Mouse (Mus musculus): ENCODE measurements around the gene Ckm. TPM values are rescaled to one million over a fixed set of nuclear protein-coding genes. Genes with fewer than 3 reads are reported as not detected.

The Ckm gene
- polyA plus RNA-seq (2015; fragmentation: Nextera tagmentation; extraction: Ambion mirVana), result 0.64 and 47.3 TPM in 2 replicates

- Histone ChIP-seq H3K9ac (ENCODE audit: low read depth, low read length) (peak within 1 kb of the TSS; percentile 66), H3K9me3 (ENCODE audit: control insufficient read depth, low read length) (no peaks in the 10 kb centered on the region), H3K4me3 (ENCODE audit: low read length) (peak within 1 kb of the TSS; percentile 55), H3K4me2 (ENCODE audit: low read length) (peak within 1 kb of the TSS; percentile 95), H3K27ac (ENCODE audit: low read depth, low read length) (no peak within 1 kb of the TSS), H3K36me3 (ENCODE audit: control insufficient read depth, insufficient read depth, low read length) (no peaks in the 10 kb centered on the region), H3K27me3 (replicated peaks; ENCODE audit: control insufficient read depth, insufficient read depth, low read length) (peaks cover 37% of the 10 kb centered on the region), H3K4me1 (ENCODE audit: control insufficient read depth, insufficient read depth, low read depth, low read length) (peaks cover 12% of the 10 kb centered on the region)
- WGBS, result 48% methylated on average over 7 of the region's 7 CpGs
- ATAC-seq, result no peak
Observed at GRCm38 (mm10) chr7:19404476-19404875, at the start of gene Ckm. Gene Ckm (plus strand): TSS chr7:19404776.

DNA sequence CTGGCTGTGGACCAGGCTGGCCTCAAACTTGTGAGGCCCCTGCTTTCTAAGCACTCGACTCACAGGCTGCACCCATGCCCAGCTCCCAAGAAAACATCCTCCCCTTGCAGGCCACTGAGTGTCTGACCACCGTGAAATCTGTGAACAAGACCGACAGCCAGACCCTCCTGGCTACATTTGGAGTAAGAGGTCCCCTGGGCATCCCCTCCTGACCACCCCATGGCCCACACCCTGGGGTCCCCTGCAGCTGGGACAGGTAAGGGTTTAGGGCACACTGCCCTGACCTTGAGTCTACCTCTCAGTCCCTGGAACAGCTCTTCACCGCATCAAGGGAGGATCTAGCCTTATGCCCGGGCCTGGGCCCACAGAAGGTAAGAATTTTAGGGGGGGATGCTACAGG lies 49.6 kb upstream of the Ckm start:
- Histone ChIP-seq H3K9me3 (ENCODE audit: control insufficient read depth, low read length) (no peaks in the 10 kb centered on the region), H3K4me1 (ENCODE audit: control insufficient read depth, insufficient read depth, low read depth, low read length) (peaks cover 9% of the 10 kb centered on the region), H3K36me3 (ENCODE audit: control insufficient read depth, insufficient read depth, low read length) (peaks cover 28% of the 10 kb centered on the region), H3K9ac (ENCODE audit: low read depth, low read length) (no peak overlapping the region), H3K27me3 (replicated peaks; ENCODE audit: control insufficient read depth, insufficient read depth, low read length) (no peaks in the 10 kb centered on the region), H3K4me3 (ENCODE audit: low read length) (no peak overlapping the region), H3K27ac (ENCODE audit: low read depth, low read length) (no peak overlapping the region), H3K4me2 (ENCODE audit: low read length) (no peak overlapping the region)
- WGBS, result 82% methylated on average over 5 of the region's 5 CpGs
- ATAC-seq, result no peak

GRCm38 (mm10) chr7:19356311-19356710 lies 48.3 kb upstream of the Ckm start:
- no peak for ATAC-seq
- H3K4me3 ChIP-seq (ENCODE audit: low read length), result no peak overlapping the region
- peaks cover 14% of the 10 kb centered on the region for H3K4me1 ChIP-seq (ENCODE audit: control insufficient read depth, insufficient read depth, low read depth, low read length)
- no peaks in the 10 kb centered on the region for H3K27me3 ChIP-seq (replicated peaks; ENCODE audit: control insufficient read depth, insufficient read depth, low read length)
- no peaks in the 10 kb centered on the region for H3K9me3 ChIP-seq (ENCODE audit: control insufficient read depth, low read length)
- H3K27ac ChIP-seq (ENCODE audit: low read depth, low read length), result no peak overlapping the region
- WGBS, result 64% methylated on average over 10 of the region's 10 CpGs
- H3K36me3 ChIP-seq (ENCODE audit: control insufficient read depth, insufficient read depth, low read length), result peaks cover 20% of the 10 kb centered on the region
- H3K9ac ChIP-seq (ENCODE audit: low read depth, low read length), result no peak overlapping the region
- H3K4me2 ChIP-seq (ENCODE audit: low read length), result no peak overlapping the region

DNA sequence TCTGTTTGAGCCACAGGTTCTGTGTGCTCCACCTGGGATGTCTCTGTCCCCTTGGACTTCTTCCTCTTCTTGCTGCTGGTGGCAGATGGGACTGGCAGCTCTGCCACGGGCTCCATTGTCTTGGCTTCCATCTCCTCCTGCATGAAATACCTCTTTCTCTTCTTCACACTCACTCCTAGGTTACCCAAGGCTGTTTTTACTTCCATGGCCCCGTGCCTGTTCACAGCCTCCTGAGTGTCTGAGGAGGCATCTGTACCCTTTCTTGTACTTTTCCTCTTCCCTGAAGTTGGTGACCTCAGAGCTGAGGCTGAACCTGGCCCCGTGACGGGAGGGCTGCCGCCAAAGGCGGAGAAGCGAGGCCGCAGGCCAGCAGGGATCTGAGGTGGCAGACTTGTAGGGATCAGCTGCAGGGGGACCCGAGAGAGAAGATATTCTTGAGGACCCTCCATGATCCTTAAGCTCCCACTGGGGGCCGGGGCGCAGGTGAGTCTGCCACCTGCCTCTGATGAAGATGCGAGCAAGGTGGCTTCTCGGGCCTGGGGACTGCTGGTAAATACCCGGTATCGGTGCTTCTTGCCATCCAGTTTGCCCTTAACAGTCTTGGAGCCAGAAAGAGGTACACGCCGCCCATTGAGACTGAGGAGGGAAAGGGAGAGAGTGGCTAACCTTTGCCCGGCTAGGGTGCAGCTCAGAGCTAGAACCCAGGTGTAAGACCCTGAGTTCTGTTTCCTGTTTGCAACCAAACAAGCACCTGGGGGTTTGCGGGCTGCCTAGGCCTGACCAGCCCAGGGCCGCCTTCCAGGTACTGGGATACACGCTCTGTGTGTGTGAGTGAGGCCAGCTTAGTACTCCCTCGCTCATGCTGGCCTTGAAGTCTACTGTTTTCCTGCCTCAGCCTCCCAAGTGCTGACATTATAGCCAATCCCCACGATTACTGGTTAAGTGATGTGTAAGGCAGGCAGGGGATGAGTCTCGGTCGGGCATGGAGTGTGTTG lies 46.9 kb upstream of the Ckm start:
- Histone ChIP-seq H3K4me2 (ENCODE audit: low read length) (peak overlapping the region; percentile 99), H3K27me3 (replicated peaks; ENCODE audit: control insufficient read depth, insufficient read depth, low read length) (0 out of 2 replicates have a peak, but pooled peaks cover 2% of the 10 kb centered on the region), H3K4me1 (ENCODE audit: control insufficient read depth, insufficient read depth, low read depth, low read length) (peaks cover 20% of the 10 kb centered on the region), H3K9ac (ENCODE audit: low read depth, low read length) (no peak overlapping the region), H3K9me3 (ENCODE audit: control insufficient read depth, low read length) (no peaks in the 10 kb centered on the region), H3K36me3 (ENCODE audit: control insufficient read depth, insufficient read depth, low read length) (peaks cover 15% of the 10 kb centered on the region), H3K4me3 (ENCODE audit: low read length) (peak overlapping the region; percentile 75), H3K27ac (ENCODE audit: low read depth, low read length) (no peak overlapping the region)
- WGBS, result 91% methylated on average over 25 of the region's 25 CpGs
- no peak for ATAC-seq

- Histone ChIP-seq H3K4me2 (ENCODE audit: low read length) (peak overlapping the region; percentile 99), H3K9me3 (ENCODE audit: control insufficient read depth, low read length) (no peaks in the 10 kb centered on the region), H3K4me3 (ENCODE audit: low read length) (peak overlapping the region; percentile 75), H3K9ac (ENCODE audit: low read depth, low read length) (peak overlapping the region; percentile 70), H3K4me1 (ENCODE audit: control insufficient read depth, insufficient read depth, low read depth, low read length) (peaks cover 20% of the 10 kb centered on the region), H3K27ac (ENCODE audit: low read depth, low read length) (no peak overlapping the region; the same call in 1 of the 2 replicates), H3K27me3 (replicated peaks; ENCODE audit: control insufficient read depth, insufficient read depth, low read length) (0 out of 2 replicates have a peak, but pooled peaks cover 2% of the 10 kb centered on the region), H3K36me3 (ENCODE audit: control insufficient read depth, insufficient read depth, low read length) (peaks cover 15% of the 10 kb centered on the region; the same call in 1 of the 2 replicates)
- 24% methylated on average over 13 of the region's 13 CpGs for WGBS
- ATAC-seq, result no peak
Observed at GRCm38 (mm10) chr7:19358634-19359033, 45.9 kb upstream of the Ckm start.

- H3K4me2 ChIP-seq (ENCODE audit: low read length), result peak within 1 kb of the TSS; percentile 99
- peak; percentile 87 for ATAC-seq
- H3K9me3 ChIP-seq (ENCODE audit: control insufficient read depth, low read length), result no peaks in the 10 kb centered on the region
- H3K4me3 ChIP-seq (ENCODE audit: low read length), result peak within 1 kb of the TSS; percentile 75
- H3K4me1 ChIP-seq (ENCODE audit: control insufficient read depth, insufficient read depth, low read depth, low read length), result peaks cover 20% of the 10 kb centered on the region
- H3K27ac ChIP-seq (ENCODE audit: low read depth, low read length), result peak within 1 kb of the TSS; percentile 75
- 0 out of 2 replicates have a peak, but pooled peaks cover 2% of the 10 kb centered on the region for H3K27me3 ChIP-seq (replicated peaks; ENCODE audit: control insufficient read depth, insufficient read depth, low read length)
- H3K36me3 ChIP-seq (ENCODE audit: control insufficient read depth, insufficient read depth, low read length), result peaks cover 11% of the 10 kb centered on the region; the same call in 1 of the 2 replicates
- under 1% methylated on average over 31 of the region's 31 CpGs for WGBS
- peak within 1 kb of the TSS; percentile 70 for H3K9ac ChIP-seq (ENCODE audit: low read depth, low read length)
Observed at GRCm38 (mm10) chr7:19359299-19359891, 45.2 kb upstream of the Ckm start, which contains the start of the genes Cd3eap and Ppp1r13l. Gene Cd3eap (minus strand): TSS chr7:19359483. Gene Ppp1r13l (plus strand): TSS chr7:19359749.

DNA sequence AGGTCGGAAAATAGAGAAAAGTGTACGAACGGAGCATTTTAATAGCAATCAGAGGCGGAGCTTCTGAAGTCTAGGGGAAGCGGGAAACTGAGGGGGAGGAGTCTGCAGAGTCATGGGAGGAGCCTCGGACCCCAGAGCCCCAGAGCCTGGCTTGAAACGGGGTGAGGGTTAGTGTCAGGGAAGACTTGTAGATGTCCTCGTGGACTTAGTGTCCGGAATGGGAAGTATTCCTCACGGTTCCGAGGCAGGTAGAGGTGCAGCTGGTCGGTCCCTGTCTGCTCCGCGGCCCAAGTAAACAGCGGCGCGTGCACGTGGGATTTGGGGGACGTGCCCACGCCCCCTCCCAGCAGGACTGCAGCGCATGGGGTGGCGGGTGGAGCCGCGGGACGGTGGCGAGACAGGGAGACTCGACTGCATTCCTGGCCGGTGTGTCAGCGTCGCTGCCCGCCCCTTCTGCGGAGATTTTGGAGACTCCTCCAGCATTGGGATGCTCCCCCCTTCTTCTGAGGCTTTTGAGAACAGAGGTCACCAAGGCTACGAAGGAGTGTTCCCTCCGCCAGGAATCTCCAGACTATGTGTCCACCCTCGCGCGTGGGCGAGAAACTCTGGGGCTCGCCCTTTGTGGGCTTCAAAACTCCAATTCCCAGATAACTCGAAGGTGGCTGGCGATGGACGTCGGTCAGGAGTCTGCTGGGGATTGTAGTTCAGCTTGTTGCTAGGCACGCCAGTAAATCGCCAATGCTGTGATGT lies 44.5 kb upstream of the Ckm start:
- ATAC-seq, result peak; percentile 73
- 0 out of 2 replicates have a peak, but pooled peaks cover 2% of the 10 kb centered on the region for H3K27me3 ChIP-seq (replicated peaks; ENCODE audit: control insufficient read depth, insufficient read depth, low read length)
- peak overlapping the region; percentile 75 for H3K4me3 ChIP-seq (ENCODE audit: low read length)
- under 1% methylated on average over 45 of the region's 45 CpGs for WGBS
- peak overlapping the region; percentile 70 for H3K9ac ChIP-seq (ENCODE audit: low read depth, low read length)
- H3K4me2 ChIP-seq (ENCODE audit: low read length), result peak overlapping the region; percentile 99
- H3K36me3 ChIP-seq (ENCODE audit: control insufficient read depth, insufficient read depth, low read length), result peaks cover 10% of the 10 kb centered on the region; the same call in 1 of the 2 replicates
- H3K9me3 ChIP-seq (ENCODE audit: control insufficient read depth, low read length), result no peaks in the 10 kb centered on the region
- H3K4me1 ChIP-seq (ENCODE audit: control insufficient read depth, insufficient read depth, low read depth, low read length), result peaks cover 20% of the 10 kb centered on the region
- peak overlapping the region; percentile 75 for H3K27ac ChIP-seq (ENCODE audit: low read depth, low read length)

GRCm38 (mm10) chr7:19360944-19361343 lies 43.6 kb upstream of the Ckm start:
- H3K27me3 ChIP-seq (replicated peaks; ENCODE audit: control insufficient read depth, insufficient read depth, low read length), result 0 out of 2 replicates have a peak, but pooled peaks cover 2% of the 10 kb centered on the region
- no peaks in the 10 kb centered on the region for H3K9me3 ChIP-seq (ENCODE audit: control insufficient read depth, low read length)
- H3K4me1 ChIP-seq (ENCODE audit: control insufficient read depth, insufficient read depth, low read depth, low read length), result peaks cover 20% of the 10 kb centered on the region
- ATAC-seq, result peak; percentile 44
- peak overlapping the region; percentile 75 for H3K4me3 ChIP-seq (ENCODE audit: low read length)
- peak overlapping the region; percentile 56 for H3K9ac ChIP-seq (ENCODE audit: low read depth, low read length)
- peak overlapping the region; percentile 99 for H3K4me2 ChIP-seq (ENCODE audit: low read length)
- peak overlapping the region; percentile 48; the same call in 1 of the 2 replicates for H3K27ac ChIP-seq (ENCODE audit: low read depth, low read length)
- 0 out of 2 replicates have a peak, but pooled peaks cover 7% of the 10 kb centered on the region for H3K36me3 ChIP-seq (ENCODE audit: control insufficient read depth, insufficient read depth, low read length)
- WGBS, result under 1% methylated on average over 26 of the region's 27 CpGs

All from hindbrain, embryonic 16.5 days (tissue).